Mouse (Mus musculus) bone marrow macrophage, adult 2 months (primary cell): Measurements from ENCODE around the gene Tufm.

Source experiments
- CTCF ChIP-seq: IDR thresholded peaks from 2 replicates; pipeline ENCODE4 v1.5.1; 2012; ENCODE audit warnings: low read depth, mild to moderate bottlenecking, low read length, moderate library complexity
- POLR2A ChIP-seq: IDR thresholded peaks from 2 replicates; pipeline ENCODE4 v1.6.1; 2012; ENCODE audit warnings: mild to moderate bottlenecking, low read depth, low read length, borderline replicate concordance

DNA sequence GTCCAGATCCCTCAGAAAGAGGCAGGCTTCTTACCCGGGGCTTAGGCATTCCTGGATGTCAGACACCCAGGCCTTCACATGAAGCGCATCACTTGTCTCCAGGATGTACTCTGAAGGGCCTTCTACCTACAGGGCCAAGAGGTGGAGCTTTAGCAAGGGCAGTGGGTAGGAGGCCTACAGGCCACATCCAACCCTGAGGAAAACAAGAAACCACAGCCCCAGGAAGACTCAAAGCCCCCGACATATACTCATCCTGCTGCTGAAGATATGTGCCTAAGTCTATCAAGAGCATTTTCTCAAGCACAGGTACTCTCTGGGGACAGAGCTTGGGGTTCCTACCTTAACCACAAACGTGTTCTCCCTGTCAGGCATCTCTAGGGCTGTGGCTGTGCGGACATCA is 15.8 kb upstream of the Tufm start:
- TF ChIP-seq CTCF (no peak), POLR2A (no peak)
